In genomic region chr9:110729841-110730240, GRCm38 (mm10) we compare ENCODE assay signal across 7 mouse cellular contexts. TPM values are rescaled to one million over a fixed set of nuclear protein-coding genes. Genes with fewer than 3 reads are reported as not detected.
DNase-seq lines count a peak whose midpoint lies in the region; ATAC-seq lines count a peak whose summit lies in the region.

No protein-coding gene starts in this region.

- H3K9me3 ChIP-seq in intestine, embryonic 14.5 days (ENCODE audit: control insufficient read depth, low read length), result no peaks in the 10 kb centered on the region
- H3K9me3 ChIP-seq in intestine, embryonic 15.5 days, result no peaks in the 10 kb centered on the region
- H3K9me3 ChIP-seq in embryonic facial prominence, embryonic 11.5 days (replicated peaks; ENCODE audit: control insufficient read depth, low read length), result no peaks in the 10 kb centered on the region
- no peaks in the 10 kb centered on the region for H3K9me3 ChIP-seq in midbrain, embryonic 13.5 days

- 28% methylated on average over 8 of the region's 8 CpGs for WGBS in intestine, embryonic 14.5 days
- 25% methylated on average over 8 of the region's 8 CpGs for WGBS in intestine, embryonic 15.5 days
- 17% methylated on average over 8 of the region's 8 CpGs for WGBS in embryonic facial prominence, embryonic 11.5 days
- 18% methylated on average over 8 of the region's 8 CpGs for WGBS in midbrain, embryonic 13.5 days

- H3K27me3 ChIP-seq in intestine, embryonic 14.5 days (replicated peaks; ENCODE audit: control insufficient read depth, insufficient read depth, low read length), result 0 out of 2 replicates have a peak, but pooled peaks cover 6% of the 10 kb centered on the region
- H3K27me3 ChIP-seq in intestine, embryonic 15.5 days (replicated peaks), result no peaks in the 10 kb centered on the region
- peaks cover 7% of the 10 kb centered on the region; the same call in 1 of the 2 replicates for H3K27me3 ChIP-seq in embryonic facial prominence, embryonic 11.5 days (ENCODE audit: control insufficient read depth, insufficient read depth, low read length)
- H3K27me3 ChIP-seq in midbrain, embryonic 13.5 days, result peaks cover 49% of the 10 kb centered on the region

- H3K9ac ChIP-seq in intestine, embryonic 14.5 days (ENCODE audit: low read length), result no peak overlapping the region
- no peak overlapping the region for H3K9ac ChIP-seq in intestine, embryonic 15.5 days
- no peak overlapping the region for H3K9ac ChIP-seq in embryonic facial prominence, embryonic 11.5 days (replicated peaks; ENCODE audit: low read length)
- H3K9ac ChIP-seq in midbrain, embryonic 13.5 days (replicated peaks), result no peak overlapping the region

- no peak overlapping the region for H3K4me2 ChIP-seq in intestine, embryonic 14.5 days (ENCODE audit: low read length)
- H3K4me2 ChIP-seq in intestine, embryonic 15.5 days (replicated peaks), result no peak overlapping the region
- H3K4me2 ChIP-seq in embryonic facial prominence, embryonic 11.5 days (ENCODE audit: low read depth, low read length), result no peak overlapping the region
- H3K4me2 ChIP-seq in midbrain, embryonic 13.5 days (replicated peaks), result no peak overlapping the region

- DNase-seq in intestine, embryonic 14.5 days (ENCODE audit: low spot score), result peak; percentile 78
- DNase-seq in 416B (ENCODE audit: low read depth), result peak; percentile 19
- DNase-seq in B cell, adult 2 months, result peak; percentile 59 to 60
- peak; percentile 66 for DNase-seq in embryonic facial prominence, embryonic 11.5 days (ENCODE audit: low spot score)
- DNase-seq in right cerebral cortex, postnatal 4 days, result peak; percentile 65

- H3K36me3 ChIP-seq in intestine, embryonic 14.5 days (ENCODE audit: control insufficient read depth, insufficient read depth, low read length), result peaks cover 40% of the 10 kb centered on the region
- peaks cover 3% of the 10 kb centered on the region; the same call in 1 of the 2 replicates for H3K36me3 ChIP-seq in intestine, embryonic 15.5 days
- no peaks in the 10 kb centered on the region for H3K36me3 ChIP-seq in embryonic facial prominence, embryonic 11.5 days (replicated peaks; ENCODE audit: control insufficient read depth, insufficient read depth, low read depth, low read length)
- no peaks in the 10 kb centered on the region for H3K36me3 ChIP-seq in midbrain, embryonic 13.5 days

- no peak overlapping the region for H3K4me3 ChIP-seq in intestine, embryonic 14.5 days (ENCODE audit: low read depth, low read length)
- H3K4me3 ChIP-seq in intestine, embryonic 15.5 days (replicated peaks), result no peak overlapping the region
- no peak overlapping the region for H3K4me3 ChIP-seq in embryonic facial prominence, embryonic 11.5 days (ENCODE audit: low read depth, low read length)
- no peak overlapping the region for H3K4me3 ChIP-seq in midbrain, embryonic 13.5 days (replicated peaks)

- H3K4me1 ChIP-seq in intestine, embryonic 14.5 days (replicated peaks; ENCODE audit: control insufficient read depth, insufficient read depth, low read length), result peaks cover 23% of the 10 kb centered on the region
- peaks cover 29% of the 10 kb centered on the region for H3K4me1 ChIP-seq in intestine, embryonic 15.5 days (replicated peaks)
- peaks cover 19% of the 10 kb centered on the region for H3K4me1 ChIP-seq in embryonic facial prominence, embryonic 11.5 days (ENCODE audit: control insufficient read depth, insufficient read depth, low read length)
- H3K4me1 ChIP-seq in midbrain, embryonic 13.5 days (replicated peaks), result peaks cover 43% of the 10 kb centered on the region

- H3K27ac ChIP-seq in intestine, embryonic 14.5 days (ENCODE audit: low read depth), result no peak overlapping the region
- H3K27ac ChIP-seq in intestine, embryonic 15.5 days, result no peak overlapping the region
- no peak overlapping the region for H3K27ac ChIP-seq in embryonic facial prominence, embryonic 11.5 days (replicated peaks; ENCODE audit: low read depth, low read length)
- H3K27ac ChIP-seq in midbrain, embryonic 13.5 days, result no peak overlapping the region

- ATAC-seq in intestine, embryonic 14.5 days (replicated peaks; ENCODE audit: low FRiP score, low TSS enrichment, low read depth), result no peak
- no peak for ATAC-seq in intestine, embryonic 15.5 days
- ATAC-seq in embryonic facial prominence, embryonic 11.5 days (replicated peaks; ENCODE audit: insufficient number of reproducible peaks, low FRiP score, low TSS enrichment, low read depth), result no peak
- no peak for ATAC-seq in midbrain, embryonic 13.5 days

RNA-seq across cellular contexts. Expression of gene Myl3, which starts 11.8 kb away (rescaled TPM):
- 0.23 and 1.6 TPM in 2 replicates for polyA plus RNA-seq in intestine, embryonic 14.5 days (2014; fragmentation: Nextera tagmentation; extraction: Ambion mirVana)
- 0.53 and 0.58 TPM in 2 replicates for polyA plus RNA-seq in intestine, embryonic 15.5 days (2015; fragmentation: Nextera tagmentation; extraction: Ambion mirVana)
- polyA plus RNA-seq in embryonic facial prominence, embryonic 11.5 days (2014; fragmentation: Nextera tagmentation; extraction: Ambion mirVana), result 2.8 and 14.9 TPM in 2 replicates
- polyA plus RNA-seq in midbrain, embryonic 13.5 days (2015; fragmentation: Nextera tagmentation; extraction: Ambion mirVana), result not detected in 2 replicates

RNA-seq across cellular contexts. Expression of gene Pth1r, which starts 17.1 kb away (rescaled TPM):
- polyA plus RNA-seq in intestine, embryonic 14.5 days (2014; fragmentation: Nextera tagmentation; extraction: Ambion mirVana), result 25.7 and 26.7 TPM in 2 replicates
- polyA plus RNA-seq in intestine, embryonic 15.5 days (2015; fragmentation: Nextera tagmentation; extraction: Ambion mirVana), result 21.6 and 23.6 TPM in 2 replicates
- polyA plus RNA-seq in embryonic facial prominence, embryonic 11.5 days (2014; fragmentation: Nextera tagmentation; extraction: Ambion mirVana), result 37.8 and 39.8 TPM in 2 replicates
- polyA plus RNA-seq in midbrain, embryonic 13.5 days (2015; fragmentation: Nextera tagmentation; extraction: Ambion mirVana), result 9.2 and 11.2 TPM in 2 replicates

Comparison
In these comparisons a context has a peak if more than half of its experiments do, and no peak if none do; other contexts are left out.
1. DNase-seq: peak in every context shown above with its lines; median percentile 78 in intestine, embryonic 14.5 days; 66 in embryonic facial prominence, embryonic 11.5 days; 65 in right cerebral cortex, postnatal 4 days; 60 in B cell, adult 2 months; 19 in 416B.